Comparison of ENCODE assay signal across 15 mouse cellular contexts in genomic region chr4:102507344-102507743, GRCm38 (mm10).
DNase-seq lines count a peak whose midpoint lies in the region; ATAC-seq and TF ChIP-seq lines count a peak whose summit lies in the region.
"Had no signal": no experiment of that assay in that cellular context is flagged by ENCODE, and none has a peak within 500 bp of the region (broad histone marks: within the 10 kb centered on the region; RNA-seq: fewer than 3 reads in every experiment).

No protein-coding gene starts in this region.

- peaks cover 34% of the 10 kb centered on the region for H3K4me1 ChIP-seq in limb, embryonic 12.5 days (replicated peaks)
- H3K4me1 ChIP-seq in limb, embryonic 10.5 days, result peaks cover 10% of the 10 kb centered on the region
- H3K4me1 ChIP-seq in MEL (ENCODE audit: control insufficient read depth in 1 of 2, insufficient read depth in 2 of 2, low read length in 2 of 2), result peaks cover 3 to 8% of the 10 kb centered on the region in 2 experiments; a peak in 2 of 4 replicates
- peaks cover 12% of the 10 kb centered on the region for H3K4me1 ChIP-seq in liver, embryonic 15.5 days (replicated peaks)

- no peak overlapping the region for H3K9ac ChIP-seq in limb, embryonic 12.5 days (replicated peaks)
- peak overlapping the region; percentile 52 for H3K9ac ChIP-seq in MEL (ENCODE audit: control insufficient read depth, low read depth, low read length, poor library complexity, severe bottlenecking)
- H3K9ac ChIP-seq in liver, embryonic 15.5 days, result no peak overlapping the region
- H3K9ac ChIP-seq: embryonic facial prominence, embryonic 12.5 days; hindbrain, embryonic 15.5 days; neural tube, embryonic 12.5 days had no signal

- no peak for TF ChIP-seq POLR2A in MEL (IDR thresholded peaks at IDR 0.05; ENCODE audit: control insufficient read depth in 1 of 2, insufficient read depth in 1 of 2, low read depth in 1 of 2, low read length in 2 of 2, poor library complexity in 1 of 2)

- 76% methylated on average over 9 of the region's 9 CpGs for WGBS in limb, embryonic 12.5 days
- WGBS in limb, embryonic 10.5 days, result 91% methylated on average over 9 of the region's 9 CpGs
- 13% methylated on average over 9 of the region's 9 CpGs for WGBS in liver, embryonic 15.5 days (ENCODE audit: insufficient replicate concordance)

- peak in 1 of 2 experiments; percentile 28; a peak in 1 of 4 replicates for TF ChIP-seq EP300 in MEL (IDR thresholded peaks at IDR 0.05; ENCODE audit: low read depth in 1 of 2, low read length in 2 of 2)

- TF ChIP-seq RAD21 in MEL (IDR thresholded peaks at IDR 0.05; ENCODE audit: low read depth, low read length), result no peak

- H3K4me2 ChIP-seq in limb, embryonic 12.5 days, result no peak overlapping the region
- peak overlapping the region; percentile 32 for H3K4me2 ChIP-seq in liver, embryonic 15.5 days
- H3K4me2 ChIP-seq: embryonic facial prominence, embryonic 12.5 days; hindbrain, embryonic 15.5 days; neural tube, embryonic 12.5 days had no signal

- no peaks in the 10 kb centered on the region for H3K9me3 ChIP-seq in limb, embryonic 12.5 days
- H3K9me3 ChIP-seq in limb, embryonic 10.5 days (replicated peaks), result no peaks in the 10 kb centered on the region
- H3K9me3 ChIP-seq in MEL (replicated peaks; ENCODE audit: insufficient read depth, low read length), result no peaks in the 10 kb centered on the region
- no peaks in the 10 kb centered on the region for H3K9me3 ChIP-seq in liver, embryonic 15.5 days (replicated peaks)
- H3K9me3 ChIP-seq: embryonic facial prominence, embryonic 12.5 days; forebrain, embryonic 10.5 days; hindbrain, embryonic 15.5 days; neural tube, embryonic 12.5 days had no signal

- H3K27ac ChIP-seq in limb, embryonic 12.5 days, result 0 out of 2 replicates have a peak overlapping the region, but pooled peaks have one; percentile 18
- no peak overlapping the region for H3K27ac ChIP-seq in limb, embryonic 10.5 days
- H3K27ac ChIP-seq in MEL (ENCODE audit: control insufficient read depth, low read depth, low read length), result peak overlapping the region; percentile 51
- no peak overlapping the region for H3K27ac ChIP-seq in liver, embryonic 15.5 days (replicated peaks)
- H3K27ac ChIP-seq: embryonic facial prominence, embryonic 12.5 days; forebrain, embryonic 10.5 days; hindbrain, embryonic 15.5 days; neural tube, embryonic 12.5 days; stomach, postnatal 0 days had no signal

- no peak for ATAC-seq in limb, embryonic 12.5 days (ENCODE audit: insufficient number of reproducible peaks, insufficient read depth, low FRiP score, low TSS enrichment, low read depth)
- no peak for ATAC-seq in liver, embryonic 15.5 days (ENCODE audit: insufficient read depth)

- no peaks in the 10 kb centered on the region for H3K79me2 ChIP-seq in MEL (ENCODE audit: control insufficient read depth, insufficient read depth, low read length, poor library complexity)

- H3K27me3 ChIP-seq in limb, embryonic 12.5 days, result 0 out of 2 replicates have a peak, but pooled peaks cover 4% of the 10 kb centered on the region
- H3K27me3 ChIP-seq in limb, embryonic 10.5 days (ENCODE audit: low read depth, poor library complexity, severe bottlenecking), result peaks cover 12% of the 10 kb centered on the region
- H3K27me3 ChIP-seq in MEL (ENCODE audit: control insufficient read depth in 1 of 2, insufficient read depth in 2 of 2, low read length in 2 of 2), result no peaks in the 10 kb centered on the region; a peak in 2 of 4 replicates
- no peaks in the 10 kb centered on the region for H3K27me3 ChIP-seq in liver, embryonic 15.5 days
- H3K27me3 ChIP-seq: embryonic facial prominence, embryonic 12.5 days; hindbrain, embryonic 15.5 days; neural tube, embryonic 12.5 days had no signal

- no peaks in the 10 kb centered on the region for H3K36me3 ChIP-seq in limb, embryonic 12.5 days
- H3K36me3 ChIP-seq in limb, embryonic 10.5 days, result no peaks in the 10 kb centered on the region
- peaks cover 0 to 3% of the 10 kb centered on the region in 2 experiments; a peak in 2 of 4 replicates for H3K36me3 ChIP-seq in MEL (ENCODE audit: control insufficient read depth in 1 of 2, insufficient read depth in 2 of 2, low read length in 2 of 2)
- no peaks in the 10 kb centered on the region for H3K36me3 ChIP-seq in liver, embryonic 15.5 days (replicated peaks)
- H3K36me3 ChIP-seq: embryonic facial prominence, embryonic 12.5 days; forebrain, embryonic 10.5 days; hindbrain, embryonic 15.5 days; neural tube, embryonic 12.5 days had no signal

- no peak for DNase-seq in limb, embryonic 10.5 days (ENCODE audit: low spot score)
- peak; percentile 56 for DNase-seq in CD4-positive, CD25-positive, alpha-beta regulatory T cell, adult 2 months (ENCODE audit: low read depth, low spot score)
- DNase-seq in MEL (ENCODE audit: low read depth, low spot score), result peak; percentile 41
- no peak for DNase-seq in thymus, postnatal 36 days
- DNase-seq in right cerebral cortex, adult 2 months (ENCODE audit: low spot score in 2 of 2), result no peak
- DNase-seq: adrenal gland, postnatal 14 days; cerebellum, postnatal 14 days; kidney, adult 8-10 months had no signal

- TF ChIP-seq CTCF in MEL (IDR thresholded peaks at IDR 0.05 in 2 of 3, conservative IDR thresholded peaks at IDR 0.05 in 1 of 3; ENCODE audit: control insufficient read depth in 1 of 3, insufficient read depth in 1 of 3, low read depth in 2 of 3, low read length in 3 of 3, poor library complexity in 1 of 3, severe bottlenecking in 1 of 3), result no peak

- H3K4me3 ChIP-seq in limb, embryonic 12.5 days (replicated peaks), result no peak overlapping the region
- H3K4me3 ChIP-seq in limb, embryonic 10.5 days, result no peak overlapping the region
- peak overlapping the region; percentile 52 to 58 for H3K4me3 ChIP-seq in MEL (ENCODE audit: control insufficient read depth in 1 of 2, insufficient read depth in 1 of 2, low read depth in 2 of 2, low read length in 2 of 2)
- no peak overlapping the region for H3K4me3 ChIP-seq in liver, embryonic 15.5 days (replicated peaks)
- H3K4me3 ChIP-seq: embryonic facial prominence, embryonic 12.5 days; forebrain, embryonic 10.5 days; hindbrain, embryonic 15.5 days; neural tube, embryonic 12.5 days had no signal

TF ChIP-seq in MEL, 35 proteins besides CTCF, POLR2A, EP300 and RAD21:
- no peak for TF ChIP-seq TBP (IDR thresholded peaks at IDR 0.05; ENCODE audit: low read depth, low read length)
- TF ChIP-seq TAL1 (IDR thresholded peaks at IDR 0.05; ENCODE audit: low read length), result 0 out of 2 replicates have a peak, but pooled peaks have one; percentile 15

Comparison
In these comparisons a context has a peak if more than half of its experiments do, and no peak if none do; other contexts are left out.
1. H3K27ac ChIP-seq: peak in limb, embryonic 12.5 days (single experiment) and MEL (single experiment); none in limb, embryonic 10.5 days (single experiment) and liver, embryonic 15.5 days (single experiment).
2. H3K4me3 ChIP-seq: peak in MEL (2 of 2); none in limb, embryonic 12.5 days (single experiment), limb, embryonic 10.5 days (single experiment) and liver, embryonic 15.5 days (single experiment).
3. DNase-seq: peak in CD4-positive, CD25-positive, alpha-beta regulatory T cell, adult 2 months (single experiment) and MEL (single experiment); none in limb, embryonic 10.5 days (single experiment), thymus, postnatal 36 days (0 of 2) and right cerebral cortex, adult 2 months (0 of 2).